Mouse (Mus musculus): ENCODE results near the gene Cdc34. TPM values are rescaled to one million over a fixed set of nuclear protein-coding genes. Genes with fewer than 3 reads are reported as not detected.

Gene Cdc34
- total RNA-seq, 2 experiments from 2014 or later = 69.2 to 169 TPM

DNA sequence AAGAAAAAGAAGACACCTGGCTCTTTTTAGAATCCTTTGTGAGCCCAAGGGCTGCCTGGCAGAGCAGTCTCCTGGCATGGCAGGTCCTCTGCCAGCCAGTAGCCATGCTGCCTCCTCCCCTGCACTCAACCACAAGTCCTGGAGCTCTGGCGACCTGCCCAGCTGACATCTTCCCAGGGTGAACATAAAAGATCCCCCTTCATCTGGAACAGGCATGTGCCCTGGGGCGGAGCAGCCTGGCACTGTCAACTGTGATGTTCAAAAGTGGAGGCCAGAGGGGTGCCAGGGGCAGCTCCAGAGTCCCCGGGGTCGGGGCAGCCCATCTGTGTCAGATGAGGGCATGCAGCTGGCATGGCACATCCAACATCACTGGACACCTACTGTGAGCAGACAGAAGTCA is 33.0 kb downstream of the Cdc34 start:
- ATAC-seq (replicated peaks; ENCODE audit: poor library complexity) = no peak

DNA sequence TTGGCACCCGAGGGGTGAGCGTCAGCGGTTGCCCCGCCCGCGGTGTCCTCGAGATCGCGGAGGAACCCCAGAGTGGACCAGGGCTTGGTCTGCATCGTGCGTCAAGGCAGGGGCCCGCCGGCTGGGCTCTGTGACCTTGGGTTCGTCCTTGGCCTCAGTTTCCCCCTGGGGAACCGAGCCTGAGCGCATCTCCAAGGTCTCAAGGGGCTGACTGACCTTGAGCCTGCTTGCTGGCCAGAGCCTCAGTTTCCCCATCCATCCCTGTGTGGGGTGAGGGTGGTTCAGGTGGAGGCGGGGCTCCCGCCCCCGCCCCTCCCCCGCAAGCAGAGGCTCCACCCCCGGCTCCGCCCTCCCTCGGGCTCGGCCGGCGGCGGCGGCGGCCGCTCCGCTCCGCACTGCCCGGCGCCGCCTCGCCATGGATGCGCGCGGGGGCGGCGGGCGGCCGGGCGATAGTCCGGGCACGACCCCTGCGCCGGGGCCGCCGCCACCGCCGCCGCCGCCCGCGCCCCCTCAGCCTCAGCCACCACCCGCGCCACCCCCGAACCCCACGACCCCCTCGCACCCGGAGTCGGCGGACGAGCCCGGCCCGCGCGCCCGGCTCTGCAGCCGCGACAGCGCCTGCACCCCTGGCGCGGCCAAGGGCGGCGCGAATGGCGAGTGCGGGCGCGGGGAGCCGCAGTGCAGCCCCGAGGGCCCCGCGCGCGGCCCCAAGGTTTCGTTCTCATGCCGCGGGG is 34.4 kb downstream of the Cdc34 start, which contains the start of gene Hcn2:
Gene Hcn2, plus strand, starts transcription at position 381 of the 734 bp plus-strand sequence.
- no peak for ATAC-seq (replicated peaks; ENCODE audit: poor library complexity)

DNA sequence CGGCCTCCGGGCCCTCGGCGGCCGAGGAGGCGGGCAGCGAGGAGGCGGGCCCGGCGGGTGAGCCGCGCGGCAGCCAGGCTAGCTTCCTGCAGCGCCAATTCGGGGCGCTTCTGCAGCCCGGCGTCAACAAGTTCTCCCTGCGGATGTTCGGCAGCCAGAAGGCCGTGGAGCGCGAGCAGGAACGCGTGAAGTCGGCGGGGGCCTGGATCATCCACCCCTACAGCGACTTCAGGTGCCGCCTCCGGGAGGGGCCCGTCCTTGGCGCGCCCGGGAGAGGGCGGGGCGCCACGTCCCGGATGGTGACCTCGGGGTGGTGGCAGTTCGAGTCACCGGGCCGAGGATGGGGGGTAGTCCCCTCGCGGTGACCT is 35.0 kb downstream of the Cdc34 start:
- no peak for ATAC-seq (replicated peaks; ENCODE audit: poor library complexity)

DNA sequence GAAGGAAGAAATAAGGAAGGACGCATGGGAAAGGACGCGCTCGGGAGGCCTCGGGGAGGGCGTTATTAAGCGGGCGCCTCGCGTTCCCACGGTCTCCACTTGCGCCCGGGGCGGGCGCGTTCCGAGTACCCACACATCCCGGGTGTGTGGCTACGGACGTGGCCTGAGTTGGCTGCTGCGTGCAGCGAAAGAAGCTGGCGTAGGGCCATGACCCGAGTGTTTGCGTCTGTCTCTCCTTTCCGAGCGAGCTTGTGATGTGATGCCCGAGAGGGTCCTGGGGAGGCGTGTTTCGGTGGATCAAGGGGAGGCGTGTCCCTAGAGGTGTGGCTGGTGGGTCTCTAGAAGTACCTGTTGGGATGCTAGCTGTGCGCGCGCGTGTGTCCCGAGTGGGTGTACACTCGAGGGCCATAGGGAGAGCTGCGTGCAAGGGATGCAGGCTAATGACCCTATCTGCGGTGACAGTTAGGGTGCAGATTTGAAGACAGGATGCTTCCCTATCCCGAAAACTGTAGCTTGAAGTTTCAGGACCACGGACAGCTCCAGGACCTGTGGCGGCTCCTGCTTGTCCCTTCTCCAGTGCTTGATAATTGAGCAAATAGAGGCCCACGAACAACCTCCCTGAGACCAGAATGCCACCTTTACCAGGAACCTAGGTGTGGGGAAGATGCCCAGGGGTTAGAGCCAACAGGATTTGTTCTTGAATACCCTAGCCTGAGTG is 35.8 kb downstream of the Cdc34 start:
- peak; percentile 72 for ATAC-seq (replicated peaks; ENCODE audit: poor library complexity)

DNA sequence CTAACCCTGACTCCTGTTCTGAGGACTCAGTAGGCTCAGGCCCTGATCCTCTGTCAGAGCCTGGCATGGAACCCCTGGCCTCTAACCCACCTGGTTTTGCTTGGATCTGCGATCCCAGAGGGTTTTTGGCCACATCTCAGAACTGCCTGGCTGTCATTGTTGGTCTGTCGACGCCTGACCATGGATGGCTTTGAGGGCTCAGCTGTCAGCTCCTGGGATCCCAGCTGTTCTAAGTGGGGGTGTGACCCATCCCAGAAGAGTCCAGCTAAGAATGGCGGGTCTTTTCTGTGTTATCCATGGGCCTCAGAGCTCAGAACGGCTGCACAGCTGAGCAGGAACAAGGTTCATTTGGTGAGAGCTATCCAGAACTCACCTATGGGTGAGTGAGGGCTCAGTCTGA is 39.1 kb downstream of the Cdc34 start:
- ATAC-seq (replicated peaks; ENCODE audit: poor library complexity) = no peak

DNA sequence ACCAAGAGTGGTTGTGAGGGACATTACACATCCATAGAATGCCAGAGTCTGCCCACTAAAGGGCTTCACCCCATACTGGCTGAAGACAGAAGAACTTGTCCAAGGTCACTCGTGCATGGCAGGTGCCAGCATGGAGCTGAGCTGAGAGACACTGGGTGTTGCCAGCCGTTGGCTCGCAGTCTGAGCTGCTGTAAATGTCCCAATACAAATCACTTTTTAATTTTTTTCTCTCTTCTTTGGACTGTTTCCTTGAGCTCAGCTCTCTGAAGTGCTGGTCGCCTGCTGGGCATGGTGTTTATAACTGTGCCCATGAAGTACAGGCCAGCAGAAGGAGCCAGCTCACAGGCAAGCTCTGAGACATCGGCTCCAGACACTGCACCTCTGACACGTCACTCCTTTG is 41.1 kb downstream of the Cdc34 start:
- no peak for ATAC-seq (replicated peaks; ENCODE audit: poor library complexity)

DNA sequence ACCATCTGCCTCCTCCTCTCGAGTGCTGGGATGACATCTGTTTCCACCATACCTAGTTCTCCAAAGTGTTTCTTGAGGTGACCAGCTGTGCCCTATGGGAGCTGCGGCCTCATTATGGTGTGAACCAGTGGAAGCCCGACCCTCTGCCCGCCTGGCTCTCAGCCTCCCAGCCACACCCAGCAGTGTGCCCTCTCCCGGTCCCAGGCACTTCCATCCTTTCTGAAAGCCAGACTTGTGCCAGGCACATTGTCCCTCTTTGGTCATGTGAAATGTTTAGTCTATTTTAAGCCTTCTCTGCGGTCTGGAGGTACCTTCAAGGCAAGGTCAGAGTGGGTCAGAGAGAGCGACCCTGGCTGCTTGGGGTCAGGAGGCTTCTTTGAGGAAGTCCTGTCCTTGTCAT is 41.7 kb downstream of the Cdc34 start:
- no peak for ATAC-seq (replicated peaks; ENCODE audit: poor library complexity)

DNA sequence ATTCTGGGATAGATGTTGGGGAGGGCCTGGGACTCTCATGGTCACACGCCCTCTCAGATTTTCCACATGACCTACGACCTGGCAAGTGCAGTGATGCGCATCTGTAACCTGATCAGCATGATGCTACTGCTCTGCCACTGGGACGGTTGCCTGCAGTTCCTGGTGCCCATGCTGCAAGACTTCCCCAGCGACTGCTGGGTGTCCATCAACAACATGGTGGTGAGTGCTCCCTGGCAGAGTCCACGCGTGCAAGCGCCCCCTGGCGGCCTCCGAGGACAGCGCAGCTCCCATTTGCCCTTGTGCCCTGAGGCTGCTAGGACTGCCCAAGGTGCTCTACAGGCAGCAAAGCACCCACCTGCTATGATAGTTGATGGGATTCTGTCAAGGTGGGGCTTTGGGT is 44.1 kb downstream of the Cdc34 start:
- ATAC-seq (replicated peaks; ENCODE audit: poor library complexity) = peak; percentile 88

DNA sequence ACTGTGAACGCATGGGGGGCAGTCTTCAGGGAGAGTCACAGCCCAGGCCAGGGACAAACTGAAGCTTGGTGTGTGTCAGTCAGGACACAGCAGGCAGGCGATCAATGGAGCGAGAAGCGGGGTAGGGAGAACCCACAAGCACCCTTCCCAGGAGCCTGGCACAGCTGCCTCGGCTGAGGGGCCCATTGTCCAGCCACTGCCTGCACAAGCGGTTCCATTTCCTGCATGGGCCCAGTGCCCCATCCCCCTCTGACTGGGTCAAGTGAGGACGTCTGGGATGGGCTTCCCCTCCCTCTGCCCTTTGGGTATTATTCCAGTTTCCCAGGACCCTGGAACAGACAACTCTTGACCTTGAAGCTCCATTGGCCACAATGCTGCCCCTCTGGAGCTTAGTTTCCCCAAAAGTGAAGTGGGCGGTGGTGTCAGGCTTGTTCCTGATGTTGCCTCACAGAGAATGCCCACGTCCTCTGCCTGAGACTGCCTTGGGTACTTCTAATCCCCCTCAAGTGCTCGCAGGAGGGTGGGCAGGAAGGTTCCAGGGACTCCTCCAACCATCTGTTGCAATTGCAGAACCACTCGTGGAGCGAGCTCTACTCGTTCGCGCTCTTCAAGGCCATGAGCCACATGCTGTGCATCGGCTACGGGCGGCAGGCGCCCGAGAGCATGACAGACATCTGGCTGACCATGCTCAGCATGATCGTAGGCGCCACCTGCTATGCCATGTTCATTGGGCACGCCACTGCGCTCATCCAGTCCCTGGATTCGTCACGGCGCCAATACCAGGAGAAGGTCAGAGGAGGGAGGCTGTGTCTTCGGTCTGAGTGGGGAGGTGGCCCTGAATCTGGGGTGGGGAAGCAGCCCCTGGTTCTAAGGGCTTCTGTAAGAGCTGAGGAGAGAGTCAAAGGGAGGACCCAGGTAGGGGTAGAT is 46.6 kb downstream of the Cdc34 start:
- no peak for ATAC-seq (replicated peaks; ENCODE audit: poor library complexity)

DNA sequence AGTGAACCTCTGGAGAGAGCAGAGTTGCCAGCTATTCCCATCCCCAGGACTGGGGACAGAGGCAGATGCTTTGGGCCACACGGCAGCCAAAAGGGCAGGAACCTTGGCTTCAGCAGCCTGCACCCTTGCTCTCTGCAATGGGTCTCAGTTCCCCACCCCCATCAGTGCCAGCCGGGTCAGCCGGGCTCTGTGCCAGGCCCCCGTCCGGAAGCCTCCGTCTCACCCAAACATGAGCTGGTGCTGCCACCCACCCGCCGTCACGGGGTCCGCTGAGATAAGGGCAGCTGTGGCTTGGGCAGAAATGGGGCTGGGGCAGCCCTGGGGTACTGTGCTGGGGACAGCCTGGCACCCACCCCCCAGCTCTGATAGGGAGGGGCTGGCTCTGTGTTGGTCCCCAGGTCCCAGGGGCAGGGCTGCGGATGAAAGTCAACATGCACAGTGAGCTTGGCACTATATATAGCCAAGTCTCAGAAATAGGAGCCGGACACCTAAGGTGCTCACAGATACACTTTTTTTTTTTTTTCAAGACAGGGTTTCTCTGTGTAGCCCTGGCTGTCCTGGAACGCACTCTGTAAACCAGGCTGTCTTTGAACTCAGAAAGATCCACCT is 47.5 kb downstream of the Cdc34 start:
- peak; percentile 2; the same call in 1 of the 2 replicates for ATAC-seq (replicated peaks; ENCODE audit: poor library complexity)

DNA sequence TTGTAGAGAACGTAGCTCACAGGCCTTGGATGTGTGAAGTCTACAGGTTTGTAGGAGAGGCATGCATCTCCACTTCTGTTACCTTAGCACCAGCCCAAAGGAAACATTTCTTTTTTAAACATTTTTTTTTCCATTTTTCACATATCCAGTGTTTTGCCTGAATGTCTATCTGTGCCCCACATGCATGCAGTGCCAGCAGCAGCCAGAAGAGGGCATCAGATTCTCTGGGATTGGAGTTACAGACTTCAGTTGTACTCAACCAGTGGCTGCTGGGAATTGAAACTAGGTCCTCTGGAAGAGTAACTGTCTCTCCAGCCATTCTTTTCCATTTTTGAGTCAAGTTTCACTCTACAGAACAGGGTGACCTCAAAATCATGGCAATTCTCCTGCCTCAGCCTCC is 50.5 kb downstream of the Cdc34 start:
- ATAC-seq (replicated peaks; ENCODE audit: poor library complexity) = peak; percentile 49

DNA sequence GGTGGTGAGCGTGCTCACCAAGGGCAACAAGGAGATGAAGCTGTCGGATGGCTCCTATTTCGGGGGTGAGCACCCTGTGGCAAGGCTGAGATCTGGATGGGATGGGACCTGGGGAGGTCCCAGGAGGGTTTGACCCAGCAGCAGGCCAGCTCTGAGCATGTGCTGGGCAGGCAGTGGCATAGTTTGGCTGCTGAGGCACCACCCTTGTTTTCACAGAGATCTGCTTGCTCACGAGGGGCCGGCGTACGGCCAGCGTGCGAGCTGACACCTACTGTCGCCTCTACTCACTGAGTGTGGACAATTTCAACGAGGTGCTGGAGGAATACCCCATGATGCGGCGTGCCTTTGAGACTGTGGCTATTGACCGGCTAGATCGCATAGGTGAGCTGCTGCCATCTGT is 51.9 kb downstream of the Cdc34 start:
- ATAC-seq (replicated peaks; ENCODE audit: poor library complexity) = no peak

- ATAC-seq (replicated peaks; ENCODE audit: poor library complexity) = no peak
Observed at GRCm38 (mm10) chr10:79735361-79735760, 53.4 kb downstream of the Cdc34 start.

DNA sequence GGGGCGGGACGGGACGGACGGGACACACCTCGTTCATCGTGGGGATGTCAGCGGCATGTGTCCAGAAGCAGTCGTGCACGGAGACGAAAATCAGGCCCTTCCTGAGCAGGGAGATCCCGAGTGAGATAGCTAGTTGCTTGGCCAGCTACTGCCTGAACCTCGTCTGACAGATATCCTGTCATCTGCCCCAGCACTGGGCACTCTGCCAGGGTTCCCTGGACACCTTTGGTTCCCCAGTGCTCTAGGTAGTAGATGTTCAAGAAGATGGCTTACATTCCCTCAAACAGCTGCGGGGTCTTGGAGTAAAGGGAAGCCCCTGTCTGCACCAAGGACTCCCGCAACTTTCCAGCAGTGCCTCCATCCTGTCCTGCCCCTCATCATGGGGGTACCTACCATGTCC is 54.7 kb downstream of the Cdc34 start:
- no peak for ATAC-seq (replicated peaks; ENCODE audit: poor library complexity)

Other genes starting within 250 kb of the Cdc34 start
- not detected in 2 replicates for gene Vmn2r83, start 213.5 kb upstream of the Cdc34 start, total RNA-seq (2015)
- gene Vmn2r83, start 213.5 kb upstream of the Cdc34 start, total RNA-seq (2017) = not detected in 2 replicates
- gene Plpp2, start 148.4 kb upstream of the Cdc34 start, total RNA-seq (2015) = 8.2 and 11.6 TPM in 2 replicates
- gene Plpp2, start 148.4 kb upstream of the Cdc34 start, total RNA-seq (2017) = 2.7 and 5.3 TPM in 2 replicates
- 7.4 and 9.1 TPM in 2 replicates for gene Mier2, start 127.0 kb upstream of the Cdc34 start, total RNA-seq (2015)
- gene Mier2, start 127.0 kb upstream of the Cdc34 start, total RNA-seq (2017) = 9.6 and 13.4 TPM in 2 replicates
- gene Theg, start 94.9 kb upstream of the Cdc34 start, total RNA-seq (2015) = not detected in 2 replicates
- not detected in 2 replicates for gene Theg, start 94.9 kb upstream of the Cdc34 start, total RNA-seq (2017)
- gene C2cd4c, start 68.2 kb upstream of the Cdc34 start, total RNA-seq (2015) = not detected in 2 replicates
- gene C2cd4c, start 68.2 kb upstream of the Cdc34 start, total RNA-seq (2017) = not detected in 2 replicates
- not detected in 2 replicates for gene Shc2, start 44.3 kb upstream of the Cdc34 start, total RNA-seq (2015)
- not detected in 2 replicates for gene Shc2, start 44.3 kb upstream of the Cdc34 start, total RNA-seq (2017)
- gene Odf3l2, start 36.5 kb upstream of the Cdc34 start, total RNA-seq (2015) = not detected in 2 replicates
- not detected in 2 replicates for gene Odf3l2, start 36.5 kb upstream of the Cdc34 start, total RNA-seq (2017)
- gene Madcam1, start 17.6 kb upstream of the Cdc34 start, total RNA-seq (2015) = not detected in 2 replicates
- gene Madcam1, start 17.6 kb upstream of the Cdc34 start, total RNA-seq (2017) = not detected in 2 replicates
- 8.3 and 10.2 TPM in 2 replicates for gene Tpgs1, start 12.8 kb upstream of the Cdc34 start, total RNA-seq (2015)
- gene Tpgs1, start 12.8 kb upstream of the Cdc34 start, total RNA-seq (2017) = 8.2 and 10.4 TPM in 2 replicates
- gene Gzmm, start 6.8 kb downstream of the Cdc34 start, total RNA-seq (2015) = 0.29 and 0.49 TPM in 2 replicates
- gene Gzmm, start 6.8 kb downstream of the Cdc34 start, total RNA-seq (2017) = 1.1 and 2.8 TPM in 2 replicates
- 441 and 471 TPM in 2 replicates for gene Bsg, start 22.3 kb downstream of the Cdc34 start, total RNA-seq (2015)
- gene Bsg, start 22.3 kb downstream of the Cdc34 start, total RNA-seq (2017) = 272 TPM in 2 replicates
- not detected in 2 replicates for gene Hcn2, start 34.4 kb downstream of the Cdc34 start, total RNA-seq (2015)
- not detected in 2 replicates for gene Hcn2, start 34.4 kb downstream of the Cdc34 start, total RNA-seq (2017)
- 36.9 and 46.9 TPM in 2 replicates for gene Polrmt, start 64.4 kb downstream of the Cdc34 start, total RNA-seq (2015)
- gene Polrmt, start 64.4 kb downstream of the Cdc34 start, total RNA-seq (2017) = 10.8 and 14.6 TPM in 2 replicates
- not detected in 2 replicates for gene Fgf22, start 72.9 kb downstream of the Cdc34 start, total RNA-seq (2015)
- not detected in 2 replicates for gene Fgf22, start 72.9 kb downstream of the Cdc34 start, total RNA-seq (2017)
- 55.6 and 63.0 TPM in 2 replicates for gene Rnf126, start 84.8 kb downstream of the Cdc34 start, total RNA-seq (2015)
- gene Rnf126, start 84.8 kb downstream of the Cdc34 start, total RNA-seq (2017) = 18.4 and 20.2 TPM in 2 replicates
- 1.6 and 2.7 TPM in 2 replicates for gene Fstl3, start 95.1 kb downstream of the Cdc34 start, total RNA-seq (2015)
- gene Fstl3, start 95.1 kb downstream of the Cdc34 start, total RNA-seq (2017) = 1.3 and 3.6 TPM in 2 replicates
- gene Prss57, start 108.8 kb downstream of the Cdc34 start, total RNA-seq (2015) = 160 and 189 TPM in 2 replicates
- gene Prss57, start 108.8 kb downstream of the Cdc34 start, total RNA-seq (2017) = 95.1 and 100.0 TPM in 2 replicates
- 65.3 and 71.4 TPM in 2 replicates for gene Palm, start 111.4 kb downstream of the Cdc34 start, total RNA-seq (2015)
- gene Palm, start 111.4 kb downstream of the Cdc34 start, total RNA-seq (2017) = 43.4 and 53.4 TPM in 2 replicates
- gene Misp, start 138.8 kb downstream of the Cdc34 start, total RNA-seq (2015) = not detected in 2 replicates
- gene Misp, start 138.8 kb downstream of the Cdc34 start, total RNA-seq (2017) = 0.58 TPM in 1 of 2 replicates, not detected in the other
- gene Ptbp1, start 172.2 kb downstream of the Cdc34 start, total RNA-seq (2015) = 218 and 262 TPM in 2 replicates
- 172 and 187 TPM in 2 replicates for gene Ptbp1, start 172.2 kb downstream of the Cdc34 start, total RNA-seq (2017)
- 3,382 and 3,510 TPM in 2 replicates for gene Prtn3, start 192.3 kb downstream of the Cdc34 start, total RNA-seq (2015)
- gene Prtn3, start 192.3 kb downstream of the Cdc34 start, total RNA-seq (2017) = 738 and 1,001 TPM in 2 replicates
- 39.0 and 41.2 TPM in 2 replicates for gene Plppr3, start 192.4 kb downstream of the Cdc34 start, total RNA-seq (2015)
- gene Plppr3, start 192.4 kb downstream of the Cdc34 start, total RNA-seq (2017) = 93.9 and 96.9 TPM in 2 replicates
- 6,143 and 8,228 TPM in 2 replicates for gene Elane, start 204.1 kb downstream of the Cdc34 start, total RNA-seq (2015)
- gene Elane, start 204.1 kb downstream of the Cdc34 start, total RNA-seq (2017) = 2,359 and 2,989 TPM in 2 replicates
- gene Cfd, start 208.7 kb downstream of the Cdc34 start, total RNA-seq (2015) = 0.49 and 0.56 TPM in 2 replicates
- gene Cfd, start 208.7 kb downstream of the Cdc34 start, total RNA-seq (2017) = 1.2 TPM in 1 of 2 replicates, not detected in the other
- gene Med16, start 226.7 kb downstream of the Cdc34 start, total RNA-seq (2015) = 13.9 and 14.4 TPM in 2 replicates
- gene Med16, start 226.7 kb downstream of the Cdc34 start, total RNA-seq (2017) = 22.1 and 24.8 TPM in 2 replicates
- gene Gm26602, start 228.7 kb downstream of the Cdc34 start, total RNA-seq (2015) = not detected in 2 replicates
- gene Gm26602, start 228.7 kb downstream of the Cdc34 start, total RNA-seq (2017) = not detected in 2 replicates
- gene Kiss1r, start 234.8 kb downstream of the Cdc34 start, total RNA-seq (2015) = 0.15 TPM in 2 replicates
- 0.25 and 1.3 TPM in 2 replicates for gene Kiss1r, start 234.8 kb downstream of the Cdc34 start, total RNA-seq (2017)
- gene R3hdm4, start 239.0 kb downstream of the Cdc34 start, total RNA-seq (2015) = 72.3 and 78.7 TPM in 2 replicates
- gene R3hdm4, start 239.0 kb downstream of the Cdc34 start, total RNA-seq (2017) = 35.1 and 50.7 TPM in 2 replicates
- 19.9 and 21.6 TPM in 2 replicates for gene Arid3a, start 244.8 kb downstream of the Cdc34 start, total RNA-seq (2015)
- 31.0 and 32.2 TPM in 2 replicates for gene Arid3a, start 244.8 kb downstream of the Cdc34 start, total RNA-seq (2017)

Data from megakaryocyte progenitor cell, adult 5-6 weeks (primary cell).